Mouse (Mus musculus) neural tube, embryonic 13.5 days (tissue): ENCODE results near the gene Bak1. TPM values are rescaled to one million over a fixed set of nuclear protein-coding genes. Genes with fewer than 3 reads are reported as not detected.
A peak's percentile ranks its signal among the peaks of the same experiment; 100 is the strongest.

ENCODE experiments used
- ATAC-seq: fragments of 200-750 bp; cut with Nextera tagmentation; 2 replicates; pipeline ENCODE4 v1.8.0; 2017; ENCODE audit warnings: low read depth, mild to moderate bottlenecking, moderate TSS enrichment, moderate library complexity
- H3K27ac ChIP-seq: fragments of 300-500 bp; sonication (generic); replicated peaks from 2 replicates; pipeline ENCODE4 v1.5.1; 2015; ENCODE audit warnings: moderate library complexity, mild to moderate bottlenecking, inconsistent platforms
- H3K27me3 ChIP-seq: fragments of 300-500 bp; sonication (generic); 2 replicates; pipeline ENCODE4 v1.6.1; 2015; ENCODE audit warnings: mild to moderate bottlenecking, inconsistent platforms
- H3K36me3 ChIP-seq: fragments of 300-500 bp; sonication (generic); 2 replicates; pipeline ENCODE4 v1.6.1; 2015; ENCODE audit warnings: mild to moderate bottlenecking, inconsistent platforms
- H3K4me1 ChIP-seq: fragments of 300-500 bp; sonication (generic); replicated peaks from 2 replicates; pipeline ENCODE4 v1.6.1; 2015; ENCODE audit warnings: inconsistent platforms
- H3K4me2 ChIP-seq: fragments of 300-500 bp; sonication (generic); 2 replicates; pipeline ENCODE4 v1.6.1; 2015; ENCODE audit warnings: inconsistent platforms, mild to moderate bottlenecking, moderate library complexity
- H3K4me3 ChIP-seq: fragments of 300-500 bp; sonication (generic); 2 replicates; pipeline ENCODE4 v1.5.1; 2015; ENCODE audit warnings: mild to moderate bottlenecking, inconsistent platforms
- H3K9ac ChIP-seq: fragments of 300-500 bp; sonication (generic); 2 replicates; pipeline ENCODE4 v1.6.1; 2015; ENCODE audit warnings: moderate library complexity, mild to moderate bottlenecking, inconsistent platforms
- H3K9me3 ChIP-seq: fragments of 300-500 bp; sonication (generic); 2 replicates; pipeline ENCODE4 v1.6.1; 2016; ENCODE audit warnings: inconsistent platforms
- WGBS: fragments of 180-500 bp; shearing (Covaris S2); methylation state at CpG from one replicate; pipeline ENCODE4 v1.1.7; 2015; 5-methylcytosine and 5-hydroxymethylcytosine counted together
- polyA plus RNA-seq: library from polyadenylated mRNA; unstranded; fragments of >200 nt; fragmentation: Nextera tagmentation; extraction: Ambion mirVana; gene quantifications from 2 replicates; pipeline ENCODE4 v1.2.1, GENCODE M21; 2015

The Bak1 gene
- polyA plus RNA-seq, 1 experiment from 2014 or later, result 3.3 TPM

DNA sequence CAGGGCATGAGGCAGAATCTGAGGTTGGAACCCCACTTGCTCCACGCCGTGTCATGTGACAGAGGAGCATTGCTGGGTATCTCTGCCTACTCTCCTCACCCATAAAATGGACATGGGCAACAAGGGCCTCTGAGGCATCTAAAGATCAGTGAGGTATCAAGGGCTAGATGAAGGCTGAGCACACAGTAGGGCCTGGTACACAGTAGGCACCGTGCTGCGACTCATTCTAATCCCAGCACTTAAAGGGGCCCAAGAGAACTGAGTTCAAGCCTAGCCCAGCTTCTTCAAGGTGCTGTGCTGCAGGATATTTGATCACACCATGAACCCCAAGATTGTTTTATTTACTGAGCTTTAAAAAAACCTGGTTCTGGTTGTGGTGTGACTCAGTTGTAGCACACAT is 2.1 kb upstream of the Bak1 start:
- Histone ChIP-seq H3K4me2 (no peak overlapping the region), H3K4me1 (peaks cover 27% of the 10 kb centered on the region), H3K27me3 (no peaks in the 10 kb centered on the region), H3K36me3 (peaks cover 5% of the 10 kb centered on the region), H3K4me3 (no peak overlapping the region), H3K9me3 (no peaks in the 10 kb centered on the region), H3K9ac (no peak overlapping the region), H3K27ac (no peak overlapping the region)
- 90% methylated on average over 4 of the region's 4 CpGs for WGBS
- no peak for ATAC-seq

DNA sequence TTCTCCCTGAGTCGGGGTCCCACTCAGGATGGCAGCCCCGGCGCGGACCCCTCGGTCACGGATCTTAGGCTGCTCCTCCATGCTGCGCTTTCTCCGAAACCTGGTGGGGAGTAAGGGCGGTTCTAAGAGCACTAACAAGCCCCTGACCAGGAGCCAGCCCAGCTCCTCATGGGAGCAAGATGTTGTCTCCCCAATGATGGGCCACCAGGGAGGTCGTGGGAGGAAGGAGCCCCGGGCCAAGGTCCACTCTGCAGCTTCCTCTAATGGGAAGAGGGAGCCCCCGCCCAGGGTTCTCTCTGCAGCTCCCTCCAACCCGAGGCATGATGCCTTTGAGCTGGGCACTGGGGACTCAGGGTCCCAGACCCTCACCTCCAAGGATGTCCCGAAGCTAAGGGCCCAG is 622 bp upstream of the Bak1 start:
- H3K36me3 ChIP-seq, result peaks cover 19% of the 10 kb centered on the region
- no peak overlapping the region for H3K27ac ChIP-seq
- H3K4me3 ChIP-seq, result no peak overlapping the region
- H3K4me2 ChIP-seq, result no peak overlapping the region
- peaks cover 27% of the 10 kb centered on the region for H3K4me1 ChIP-seq
- no peak overlapping the region for H3K9ac ChIP-seq
- WGBS, result 88% methylated on average over 14 of the region's 14 CpGs
- no peak for ATAC-seq
- no peaks in the 10 kb centered on the region for H3K9me3 ChIP-seq
- H3K27me3 ChIP-seq, result no peaks in the 10 kb centered on the region

DNA sequence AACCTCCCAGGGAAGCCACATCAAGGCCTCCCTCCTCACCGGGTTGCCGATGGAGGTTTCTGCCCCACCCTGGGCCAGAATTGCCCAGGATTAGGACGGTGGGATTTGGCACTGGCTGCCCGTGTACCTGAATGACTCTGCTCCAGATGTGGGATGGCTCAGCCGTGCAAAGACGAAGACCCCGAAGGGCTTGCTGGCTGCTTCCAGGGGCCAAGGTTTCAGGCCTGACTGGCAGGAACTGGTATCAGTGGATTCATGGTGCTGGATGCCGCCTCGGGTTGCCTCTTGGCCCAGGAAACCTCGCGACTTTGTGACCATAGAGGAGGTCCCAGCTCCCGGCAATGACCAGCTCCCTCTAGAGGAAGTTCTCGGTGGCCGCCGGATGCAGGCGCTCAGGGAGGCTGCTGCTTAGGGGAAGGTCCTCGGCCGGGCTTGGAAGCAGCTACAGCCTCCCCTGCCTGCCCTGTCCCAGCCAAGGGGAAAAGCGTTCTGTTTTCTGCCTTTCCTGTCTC is 469 bp downstream of the Bak1 start:
- H3K4me3 ChIP-seq, result peak overlapping the region; percentile 78
- 3% methylated on average over 19 of the region's 19 CpGs for WGBS
- peak; percentile 85 for ATAC-seq
- no peaks in the 10 kb centered on the region for H3K27me3 ChIP-seq
- H3K4me1 ChIP-seq, result peaks cover 27% of the 10 kb centered on the region
- peaks cover 29% of the 10 kb centered on the region for H3K36me3 ChIP-seq
- peak overlapping the region; percentile 85 for H3K27ac ChIP-seq
- peak overlapping the region; percentile 99 for H3K9ac ChIP-seq
- H3K9me3 ChIP-seq, result no peaks in the 10 kb centered on the region
- H3K4me2 ChIP-seq, result peak overlapping the region; percentile 93

DNA sequence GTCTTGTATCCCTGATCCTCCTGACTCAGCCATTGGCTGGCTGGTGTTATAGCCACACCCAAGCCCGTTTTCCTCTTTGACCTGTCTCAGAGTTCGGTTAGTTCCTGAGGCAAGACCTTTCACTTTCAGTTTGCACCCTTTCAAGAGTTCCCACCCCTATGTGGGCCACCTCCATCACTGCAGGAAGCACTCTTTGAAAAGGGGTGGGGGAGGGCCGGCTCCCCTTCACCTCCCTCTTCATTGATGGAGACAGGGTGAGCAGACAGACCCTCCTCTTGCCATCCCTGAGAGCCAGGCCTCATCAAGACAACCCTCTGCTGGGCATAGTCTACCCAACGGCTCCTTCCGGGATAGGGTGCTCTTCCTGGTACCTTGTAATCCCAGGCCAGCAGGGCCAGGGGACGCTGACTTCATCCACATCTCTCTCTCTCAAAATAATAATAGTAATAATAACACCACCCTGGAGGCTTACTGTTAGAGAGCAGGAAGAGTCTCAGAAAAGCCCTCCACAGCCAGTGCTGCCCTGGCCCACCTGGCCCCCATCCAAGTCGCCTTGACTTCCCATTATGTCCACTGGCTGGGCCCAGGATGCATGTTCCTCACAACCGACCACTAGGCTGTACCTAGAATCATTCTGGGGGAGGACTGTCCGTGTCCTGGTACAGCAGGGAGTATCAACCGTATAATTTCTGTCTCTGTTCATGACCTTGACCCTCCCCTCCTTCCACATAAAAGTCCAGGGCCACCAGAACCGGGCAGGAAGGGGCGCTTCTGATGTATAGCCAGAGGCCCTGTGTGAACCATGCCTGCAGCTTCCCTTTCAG is 1.1 kb downstream of the Bak1 start:
- Histone ChIP-seq H3K4me2 (peak overlapping the region; percentile 93), H3K27ac (peak overlapping the region; percentile 85), H3K4me3 (peak overlapping the region; percentile 78), H3K36me3 (peaks cover 34% of the 10 kb centered on the region), H3K9me3 (no peaks in the 10 kb centered on the region), H3K27me3 (no peaks in the 10 kb centered on the region), H3K4me1 (peaks cover 21% of the 10 kb centered on the region), H3K9ac (peak overlapping the region; percentile 99)
- WGBS, result 37% methylated on average over 12 of the region's 12 CpGs
- ATAC-seq, result peak; percentile 41

DNA sequence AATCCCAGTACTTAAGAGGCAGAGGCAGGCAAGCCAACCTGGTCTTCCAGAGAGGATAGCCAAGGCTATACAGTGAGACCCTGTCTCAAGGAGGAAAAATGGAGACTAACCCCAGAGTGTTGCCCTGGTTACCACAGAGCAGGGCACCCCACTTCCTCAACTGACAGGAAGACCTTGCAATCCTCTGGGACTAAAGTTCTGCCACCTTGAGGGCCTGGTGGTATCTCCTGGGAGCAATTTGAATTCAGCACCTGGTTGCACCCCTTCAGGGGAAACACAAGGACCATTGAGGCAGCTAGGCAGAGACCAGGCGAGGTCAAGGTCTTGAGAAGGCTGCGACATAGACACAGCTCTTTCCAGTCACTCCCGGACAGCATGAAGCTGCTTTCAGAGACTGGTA is 2.9 kb downstream of the Bak1 start:
- Histone ChIP-seq H3K9ac (no peak overlapping the region), H3K4me1 (peaks cover 20% of the 10 kb centered on the region), H3K4me3 (no peak overlapping the region), H3K27ac (no peak overlapping the region), H3K9me3 (no peaks in the 10 kb centered on the region), H3K27me3 (no peaks in the 10 kb centered on the region), H3K4me2 (no peak overlapping the region), H3K36me3 (peaks cover 51% of the 10 kb centered on the region)
- 100% methylated on average over 3 of the region's 3 CpGs for WGBS
- no peak for ATAC-seq

DNA sequence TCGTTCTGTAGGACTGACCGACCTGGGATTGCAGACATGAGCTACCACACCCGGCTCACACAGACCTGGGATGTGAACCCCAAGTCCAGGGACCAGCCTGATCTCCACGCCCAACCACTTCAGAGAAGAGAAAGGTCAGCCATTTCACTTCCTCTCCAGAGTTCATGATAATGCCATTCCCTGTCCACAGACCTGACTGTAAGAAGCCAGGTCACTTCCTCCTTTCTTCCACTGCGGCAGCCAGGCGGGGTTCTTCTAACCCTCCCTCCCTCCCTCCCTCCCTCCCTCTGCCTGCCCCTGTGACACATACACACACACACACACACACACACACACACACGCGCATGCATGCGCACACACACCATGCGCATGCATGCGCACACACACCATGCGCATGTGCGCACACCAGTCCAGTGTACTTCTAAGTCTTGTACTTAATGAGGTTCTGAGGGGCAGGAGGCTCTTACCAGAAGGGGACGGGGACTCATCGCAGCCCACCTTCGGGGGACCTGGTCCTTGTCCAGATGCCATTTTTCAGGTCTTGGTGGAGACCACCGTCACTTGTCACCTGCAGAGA is 3.4 kb downstream of the Bak1 start:
- no peaks in the 10 kb centered on the region for H3K9me3 ChIP-seq
- no peak for ATAC-seq
- H3K4me1 ChIP-seq, result peaks cover 20% of the 10 kb centered on the region
- no peak overlapping the region for H3K27ac ChIP-seq
- H3K9ac ChIP-seq, result no peak overlapping the region
- H3K36me3 ChIP-seq, result peaks cover 56% of the 10 kb centered on the region
- 95% methylated on average over 17 of the region's 17 CpGs for WGBS
- no peak overlapping the region for H3K4me2 ChIP-seq
- H3K4me3 ChIP-seq, result no peak overlapping the region
- H3K27me3 ChIP-seq, result no peaks in the 10 kb centered on the region

DNA sequence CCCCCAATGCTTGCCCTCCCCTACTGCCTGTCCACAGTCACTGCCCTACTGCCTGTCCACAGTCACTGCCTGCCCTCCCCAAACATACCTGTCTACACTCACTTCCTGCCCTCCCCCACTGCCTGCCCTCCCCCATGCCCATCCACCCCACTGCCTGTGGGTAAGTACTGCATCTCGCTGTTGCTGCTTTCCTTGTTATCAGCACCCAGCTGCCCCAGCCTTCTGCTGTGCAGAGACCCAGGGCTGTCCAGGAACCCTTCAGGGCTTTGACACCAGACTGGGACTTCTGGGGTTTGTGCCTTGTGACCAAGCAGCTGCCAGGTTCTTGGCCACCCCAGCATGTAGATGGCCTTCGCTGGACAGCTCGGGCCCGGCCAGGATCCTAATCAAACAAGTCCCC is 5.5 kb downstream of the Bak1 start:
- no peak for ATAC-seq
- Histone ChIP-seq H3K36me3 (peaks cover 66% of the 10 kb centered on the region), H3K4me3 (no peak overlapping the region), H3K27me3 (no peaks in the 10 kb centered on the region), H3K4me1 (peaks cover 20% of the 10 kb centered on the region), H3K4me2 (no peak overlapping the region), H3K27ac (no peak overlapping the region), H3K9me3 (no peaks in the 10 kb centered on the region), H3K9ac (no peak overlapping the region)
- WGBS, result 92% methylated on average over 4 of the region's 4 CpGs

DNA sequence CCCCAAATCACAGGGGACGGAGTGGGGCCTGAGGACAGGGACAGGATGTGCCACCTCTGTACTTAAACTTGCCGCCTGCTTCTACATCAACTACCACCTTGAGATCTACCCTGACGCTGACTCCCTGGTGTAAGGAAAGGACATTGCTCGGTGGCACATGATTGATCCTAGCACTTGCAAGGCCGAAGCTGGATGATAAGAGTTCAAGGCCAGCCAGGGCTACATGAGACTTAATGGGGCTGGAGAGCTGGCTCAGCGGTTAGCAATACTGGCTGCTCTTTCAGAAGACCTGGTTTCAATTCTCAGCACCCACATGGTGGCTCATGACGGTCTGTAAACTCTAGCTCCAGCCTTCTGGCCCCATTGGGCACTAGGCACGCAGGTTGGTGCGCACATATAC is 7.1 kb downstream of the Bak1 start:
- Histone ChIP-seq H3K4me1 (peaks cover 13% of the 10 kb centered on the region), H3K9ac (no peak overlapping the region), H3K4me2 (no peak overlapping the region), H3K27me3 (no peaks in the 10 kb centered on the region), H3K36me3 (peaks cover 66% of the 10 kb centered on the region), H3K27ac (no peak overlapping the region), H3K9me3 (no peaks in the 10 kb centered on the region), H3K4me3 (no peak overlapping the region)
- WGBS, result 93% methylated on average over 9 of the region's 9 CpGs
- no peak for ATAC-seq

DNA sequence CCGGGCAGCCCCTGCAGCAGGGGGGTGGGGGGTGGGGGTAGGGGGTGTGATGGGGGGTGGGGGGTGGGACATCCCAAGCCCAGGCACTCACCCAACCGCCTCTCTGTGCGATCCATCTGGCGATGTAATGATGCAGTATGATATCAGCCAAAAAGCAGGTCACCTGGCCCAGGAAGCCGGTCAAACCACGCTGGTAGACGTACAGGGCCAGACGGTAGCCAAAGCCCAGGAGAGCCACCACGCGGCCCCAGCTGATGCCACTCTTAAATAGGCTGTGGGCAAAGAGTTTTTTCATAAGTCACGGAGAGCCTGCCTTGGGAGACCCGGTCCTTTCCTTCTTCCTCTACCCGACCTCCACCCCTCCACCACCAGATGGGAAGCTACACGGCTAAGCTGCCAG is 7.7 kb downstream of the Bak1 start:
- 91% methylated on average over 13 of the region's 14 CpGs for WGBS
- Histone ChIP-seq H3K4me2 (no peak overlapping the region), H3K4me1 (peaks cover 12% of the 10 kb centered on the region), H3K27ac (no peak overlapping the region), H3K9me3 (no peaks in the 10 kb centered on the region), H3K9ac (no peak overlapping the region), H3K4me3 (no peak overlapping the region), H3K36me3 (peaks cover 63% of the 10 kb centered on the region), H3K27me3 (no peaks in the 10 kb centered on the region)
- ATAC-seq, result no peak

DNA sequence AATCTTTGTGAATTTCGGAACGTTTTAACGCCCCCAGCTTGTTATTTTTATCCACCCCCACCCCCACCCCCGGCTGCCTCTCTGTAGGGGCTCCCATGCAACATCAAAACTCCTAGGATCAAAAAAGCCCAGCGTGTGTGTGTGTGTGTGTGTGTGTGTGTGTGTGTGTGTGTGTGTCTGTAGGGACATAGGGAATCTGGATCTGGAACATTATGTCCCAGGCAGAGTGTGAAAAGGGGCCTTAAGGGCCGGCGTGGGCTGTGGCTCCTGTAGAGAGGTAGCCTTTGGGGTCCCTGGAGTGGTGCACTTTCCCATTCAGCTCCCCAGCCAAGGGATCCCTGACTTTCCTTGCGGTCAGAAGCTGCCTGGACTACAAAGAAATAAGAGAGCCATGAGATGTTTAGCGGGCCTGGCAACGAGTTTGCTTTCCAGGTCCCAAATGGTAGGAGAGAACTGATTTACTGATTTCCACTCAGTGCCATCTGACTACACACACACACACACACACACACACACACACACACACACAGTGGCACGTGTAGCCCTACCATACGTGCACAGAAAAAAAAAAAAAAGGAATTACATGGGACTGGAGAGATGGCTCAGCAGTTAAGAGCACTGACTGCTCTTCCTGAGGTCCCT is 10.1 kb downstream of the Bak1 start:
- Histone ChIP-seq H3K4me2 (peak overlapping the region; percentile 71), H3K4me3 (peak overlapping the region; percentile 44), H3K27ac (peak overlapping the region; percentile 61; the same call in 1 of the 2 replicates), H3K9me3 (no peaks in the 10 kb centered on the region), H3K4me1 (peaks cover 12% of the 10 kb centered on the region), H3K9ac (peak overlapping the region; percentile 63; the same call in 1 of the 2 replicates), H3K36me3 (peaks cover 41% of the 10 kb centered on the region), H3K27me3 (no peaks in the 10 kb centered on the region)
- peak; percentile 23; the same call in 1 of the 2 replicates for ATAC-seq
- 38% methylated on average over 12 of the region's 12 CpGs for WGBS

DNA sequence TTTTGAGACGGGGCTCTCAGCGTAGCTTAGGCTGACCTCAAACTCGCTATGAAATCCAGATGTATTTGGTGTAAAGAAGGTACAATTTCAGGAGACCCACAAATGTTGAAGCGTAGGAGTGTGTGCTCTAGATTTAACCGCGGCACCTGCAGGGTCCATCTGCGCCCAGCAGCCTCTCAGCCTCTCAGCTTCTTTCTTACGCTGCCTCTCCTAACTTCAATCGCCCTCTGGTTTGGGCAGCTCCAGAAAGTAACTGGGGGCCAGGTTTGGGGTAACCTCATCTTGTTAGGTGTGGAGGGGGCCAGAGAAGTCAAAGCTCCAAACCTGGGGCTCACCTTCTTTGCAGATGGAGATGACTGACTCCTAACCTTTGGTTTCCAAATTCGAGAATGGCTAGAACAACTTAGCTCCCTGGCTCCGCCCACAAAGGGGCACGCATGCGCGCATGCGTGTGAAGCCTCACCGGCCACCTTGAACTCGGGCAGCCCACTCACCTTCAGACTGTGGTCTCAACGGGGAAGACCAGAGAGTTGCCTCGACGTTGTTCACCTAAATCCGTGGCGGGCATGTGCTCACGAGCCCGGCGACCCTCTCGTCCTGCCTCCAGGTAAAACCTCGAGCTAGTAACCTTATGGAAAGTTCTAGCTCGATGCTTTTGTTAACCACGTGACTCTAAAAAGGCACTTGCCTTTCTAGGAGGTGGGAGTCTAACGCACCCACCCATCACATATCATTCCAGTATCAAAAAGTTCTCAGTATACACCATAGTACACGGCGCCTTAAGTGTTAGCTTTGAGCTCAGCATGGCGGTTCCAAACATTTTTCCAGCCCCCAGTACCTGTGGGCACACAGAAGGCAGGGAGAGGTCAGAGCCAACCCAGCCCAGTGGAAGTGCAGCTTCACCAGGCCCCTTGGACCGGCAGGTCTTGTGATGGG is 11.0 kb downstream of the Bak1 start:
- peak; percentile 66 for ATAC-seq
- Histone ChIP-seq H3K27ac (peak overlapping the region; percentile 61; the same call in 1 of the 2 replicates), H3K4me3 (peak overlapping the region; percentile 44), H3K36me3 (peaks cover 34% of the 10 kb centered on the region), H3K9me3 (no peaks in the 10 kb centered on the region), H3K9ac (peak overlapping the region; percentile 63), H3K27me3 (no peaks in the 10 kb centered on the region), H3K4me1 (peaks cover 15% of the 10 kb centered on the region), H3K4me2 (peak overlapping the region; percentile 71)
- 8% methylated on average over 34 of the region's 34 CpGs for WGBS
